Mouse (Mus musculus): ENCODE data around the gene Dync1li2.

DNA sequence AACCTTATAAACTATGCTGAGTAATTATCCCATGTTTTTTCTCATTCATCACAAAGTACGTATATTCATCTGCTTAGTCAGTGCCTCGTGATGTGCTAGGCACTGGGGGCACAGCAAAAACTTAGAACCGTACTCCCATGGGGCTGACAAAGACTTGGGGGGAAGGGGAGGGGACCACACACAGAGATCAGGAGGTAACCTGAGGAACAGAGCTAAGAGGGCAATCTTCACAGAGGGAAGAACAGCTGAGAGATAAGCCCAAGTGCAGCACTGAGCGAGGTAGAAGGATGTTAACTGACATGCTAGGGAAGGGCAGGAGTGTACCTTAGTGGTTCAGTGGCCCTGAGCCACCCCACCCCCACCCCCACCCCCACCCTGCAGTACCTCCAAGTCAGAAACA is 56.2 kb downstream of the Dync1li2 start:
- TF ChIP-seq USF1 (IDR thresholded peaks at IDR 0.05; ENCODE audit: low read depth) (no peak), CEBPB (IDR thresholded peaks at IDR 0.05; ENCODE audit: insufficient read depth, poor library complexity, severe bottlenecking) (no peak), POLR2A (IDR thresholded peaks at IDR 0.05; ENCODE audit: insufficient read length, low read depth) (no peak)

Data from myocyte (in vitro differentiated cells).